Mouse (Mus musculus) heart, postnatal 0 days (tissue): ENCODE measurements around the gene Gm43302.

ENCODE experiments used
- CTCF ChIP-seq: IDR thresholded peaks from 2 replicates; pipeline ENCODE4 v1.5.1; 2016; ENCODE audit warnings: antibody characterized with exemption, control low read depth, low read depth
- EP300 ChIP-seq: IDR thresholded peaks from 2 replicates; pipeline ENCODE4 v1.6.1; 2016; ENCODE audit warnings: antibody characterized with exemption, low read depth

DNA sequence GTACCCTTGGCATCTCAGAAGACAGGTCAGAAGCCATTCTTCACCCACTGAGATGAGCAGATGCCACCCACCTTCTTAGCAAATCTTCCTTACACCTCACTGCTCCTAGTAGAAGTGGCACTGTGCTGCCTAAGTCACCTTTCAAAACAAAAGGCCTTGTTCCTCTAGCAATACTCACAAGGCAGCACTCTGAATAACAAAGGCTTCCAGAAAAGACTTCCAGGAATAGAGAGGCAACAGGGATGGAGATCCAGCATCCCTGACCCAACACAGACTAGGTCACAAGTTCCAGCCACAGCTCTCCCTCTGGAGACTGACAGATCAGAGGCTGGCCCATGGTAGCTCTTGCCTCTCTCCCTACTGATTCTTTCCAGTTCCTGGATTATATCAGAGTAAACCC, 112.0 kb downstream of the Gm43302 start:
- TF ChIP-seq CTCF: no peak
- TF ChIP-seq EP300: no peak
